Mouse (Mus musculus) c-Kit-positive CD71-positive TER-119-negative erythroid progenitor cells, embryonic 14.5 days (primary cell): Measurements from ENCODE around the gene Slc22a14.

Experiments
- DNase-seq: peaks from one replicate; pipeline ENCODE4 v3.0.0-alpha.2; 2013; ENCODE audit warnings: low read depth

The Slc22a14 gene

GRCm38 (mm10) chr9:119357331-119358057 lies 7.9 kb downstream of the Slc22a14 start, which contains the start of gene Xylb:
Xylb (plus strand) TSS chr9:119357381.
- peak; percentile 85 for DNase-seq

- DNase-seq = no peak
Observed at GRCm38 (mm10) chr9:119355943-119356342, 9.4 kb downstream of the Slc22a14 start.

GRCm38 (mm10) chr9:119353926-119354325 lies 11.4 kb downstream of the Slc22a14 start:
- DNase-seq = no peak

- peak; percentile 60 for DNase-seq
Observed at GRCm38 (mm10) chr9:119352060-119352459, 13.3 kb downstream of the Slc22a14 start.

GRCm38 (mm10) chr9:119350947-119351705 lies 14.2 kb downstream of the Slc22a14 start:
- no peak for DNase-seq

- DNase-seq = no peak
Observed at GRCm38 (mm10) chr9:119350531-119350930, 14.8 kb downstream of the Slc22a14 start.

- DNase-seq = no peak
Observed at GRCm38 (mm10) chr9:119346376-119346775, 19.0 kb downstream of the Slc22a14 start.

- DNase-seq = no peak
Observed at GRCm38 (mm10) chr9:119342728-119343127, 22.6 kb downstream of the Slc22a14 start.

- peak; percentile 91 for DNase-seq
Observed at GRCm38 (mm10) chr9:119340909-119341816, 24.2 kb downstream of the Slc22a14 start, which contains the start of gene Myd88. Myd88 (minus strand) TSS chr9:119341411.

- DNase-seq = no peak
Observed at GRCm38 (mm10) chr9:119340212-119340580, 25.2 kb downstream of the Slc22a14 start.

GRCm38 (mm10) chr9:119339558-119340211 lies 25.7 kb downstream of the Slc22a14 start, which contains the start of gene Acaa1a:
Acaa1a (plus strand) TSS chr9:119339676.
- peak; percentile 85 for DNase-seq

- no peak for DNase-seq
Observed at GRCm38 (mm10) chr9:119339106-119339505, 26.2 kb downstream of the Slc22a14 start.

- no peak for DNase-seq
Observed at GRCm38 (mm10) chr9:119338350-119338749, 27.0 kb downstream of the Slc22a14 start.

GRCm38 (mm10) chr9:119337842-119338241 lies 27.5 kb downstream of the Slc22a14 start:
- no peak for DNase-seq

- no peak for DNase-seq
Observed at GRCm38 (mm10) chr9:119335571-119335970, 29.8 kb downstream of the Slc22a14 start.

GRCm38 (mm10) chr9:119334834-119335233 lies 30.5 kb downstream of the Slc22a14 start:
- no peak for DNase-seq

GRCm38 (mm10) chr9:119334324-119334723 lies 31.0 kb downstream of the Slc22a14 start:
- no peak for DNase-seq

- DNase-seq = no peak
Observed at GRCm38 (mm10) chr9:119330186-119330963, 35.0 kb downstream of the Slc22a14 start.

- no peak for DNase-seq
Observed at GRCm38 (mm10) chr9:119328488-119328887, 36.9 kb downstream of the Slc22a14 start.

- DNase-seq = no peak
Observed at GRCm38 (mm10) chr9:119324130-119324529, 41.2 kb downstream of the Slc22a14 start.

GRCm38 (mm10) chr9:119323260-119323645 lies 42.1 kb downstream of the Slc22a14 start:
- DNase-seq = peak; percentile 50
